Mouse (Mus musculus) gastrocnemius, adult 2 months (tissue): Measurements from ENCODE around the gene Ncl. TPM values are rescaled to one million over a fixed set of nuclear protein-coding genes. Genes with fewer than 3 reads are reported as not detected.

Experiments used
- DNase-seq: peaks from one replicate; pipeline ENCODE4 v3.0.0; 2022
- H3K27ac ChIP-seq: fragments of 200-600 bp; 2 replicates; pipeline ENCODE4 v1.8.1; 2022; ENCODE audit warnings: mild to moderate bottlenecking
- H3K4me3 ChIP-seq: fragments of 200-600 bp; 2 replicates; pipeline ENCODE4 v1.8.1; 2022; ENCODE audit warnings: mild to moderate bottlenecking, moderate library complexity
- CTCF ChIP-seq: fragments of 200-600 bp; IDR thresholded peaks from 2 replicates; pipeline ENCODE4 v1.8.1; 2022; ENCODE audit warnings: antibody characterized with exemption, mild to moderate bottlenecking, moderate library complexity
- intact Hi-C: fragments of 180-260 bp; cut with DNase I; formaldehyde crosslinking; loops from one replicate; pipeline ENCODE4 v1.15.1; 2025
- long read RNA-seq, 2 experiments: library from polyadenylated mRNA; stranded (forward); transcript quantifications; one replicate each; pipeline ENCODE4 v2.0.0; 2021
- total RNA-seq, 2 experiments: library from RNA; stranded (reverse); gene quantifications; 2 replicates each; pipeline ENCODE4 v1.2.3; 2021

Ncl gene
- total RNA-seq = 100 to 1,000 TPM; 102 to 105 TPM
- long read RNA-seq, experiment 1, full-length matches to known transcripts = 58 of 74 reads
- long read RNA-seq, experiment 1, partial matches to known transcripts = 11 of 74 reads
- long read RNA-seq, experiment 1, other reads (novel, unspliced or antisense) = 5 of 74 reads
- long read RNA-seq, experiment 2, full-length matches to known transcripts = 105 of 130 reads
- long read RNA-seq, experiment 2, partial matches to known transcripts = 19 of 130 reads
- long read RNA-seq, experiment 2, other reads (novel, unspliced or antisense) = 6 of 130 reads

DNA sequence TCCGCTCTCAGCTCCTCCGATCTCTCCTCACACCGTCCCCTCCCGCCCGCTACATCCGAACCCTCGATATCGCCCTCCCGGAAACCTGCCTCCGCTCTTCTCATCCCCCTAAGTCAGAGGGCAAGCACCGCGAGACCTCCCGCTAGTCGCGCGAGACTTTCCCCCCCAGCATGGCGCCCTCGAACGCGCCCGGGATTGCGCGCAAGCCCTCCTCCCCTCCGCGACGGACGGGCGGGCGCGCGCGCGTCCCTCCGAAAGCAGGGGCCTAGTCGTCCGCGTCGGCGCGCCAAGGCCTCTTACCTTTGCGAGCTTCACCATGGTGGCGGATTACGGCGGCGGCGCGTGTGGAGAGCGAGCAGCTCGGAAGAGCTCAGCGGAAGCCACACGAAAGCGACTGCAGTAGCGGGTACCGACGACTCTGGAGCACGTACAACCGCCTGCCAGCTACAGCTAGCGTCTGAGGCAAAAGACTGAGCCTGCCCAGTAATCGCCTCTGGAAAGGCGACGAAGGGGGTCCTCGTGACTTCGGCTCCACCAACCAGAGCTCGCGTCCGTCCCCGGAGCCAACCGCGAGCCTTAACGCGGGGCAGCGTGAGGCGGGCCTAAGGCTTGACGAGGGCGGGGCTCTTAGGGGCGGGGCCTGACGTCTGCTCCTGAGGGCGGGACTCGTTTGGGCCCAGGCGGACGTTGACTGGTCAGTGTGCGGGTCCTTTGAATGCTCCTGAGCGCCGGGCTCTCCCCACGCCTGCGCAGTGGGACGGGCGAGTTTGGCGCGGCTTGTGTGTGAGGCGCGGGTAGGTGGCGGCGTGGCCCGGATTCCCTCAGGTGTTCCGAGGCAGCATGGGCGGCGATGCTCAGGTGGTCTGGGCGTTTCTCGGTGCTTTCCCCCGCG is at the start of gene Ncl:
Gene Ncl, minus strand, starts transcription at position 495 of the 892 bp plus-strand sequence.
- H3K27ac ChIP-seq = peak within 1 kb of the TSS; percentile 99
- H3K4me3 ChIP-seq = peak within 1 kb of the TSS; percentile 94
- no peak for TF ChIP-seq CTCF
- intact Hi-C loops = loop anchor here (10.0 kb wide), 1 partner anchor 284 kb away; no protein-coding TSS in a partner anchor
- peak; percentile 99 for DNase-seq

DNA sequence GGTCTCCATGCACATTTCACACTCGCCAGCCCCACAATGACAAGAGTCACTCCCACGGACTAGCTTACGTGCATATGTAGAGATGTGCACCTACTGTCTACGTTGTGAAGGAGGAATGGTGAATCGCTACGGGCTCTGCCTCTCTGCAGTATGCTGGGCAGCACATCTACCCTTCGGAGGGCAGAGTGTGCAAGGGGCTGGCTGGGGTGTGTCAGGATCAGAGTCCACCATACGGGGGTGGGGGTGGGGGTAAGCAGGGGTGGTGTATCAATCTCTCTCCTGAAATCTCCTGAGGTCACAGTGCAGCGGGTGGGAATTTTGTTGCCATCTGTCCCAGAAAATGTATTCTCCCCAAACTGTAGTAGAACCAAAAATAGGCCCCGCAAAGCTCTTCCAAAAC is 49.3 kb upstream of the Ncl start:
- no peak for TF ChIP-seq CTCF
- intact Hi-C loops = no loop called here
- no peak for DNase-seq
- Histone ChIP-seq H3K27ac (no peak overlapping the region), H3K4me3 (no peak overlapping the region)

DNA sequence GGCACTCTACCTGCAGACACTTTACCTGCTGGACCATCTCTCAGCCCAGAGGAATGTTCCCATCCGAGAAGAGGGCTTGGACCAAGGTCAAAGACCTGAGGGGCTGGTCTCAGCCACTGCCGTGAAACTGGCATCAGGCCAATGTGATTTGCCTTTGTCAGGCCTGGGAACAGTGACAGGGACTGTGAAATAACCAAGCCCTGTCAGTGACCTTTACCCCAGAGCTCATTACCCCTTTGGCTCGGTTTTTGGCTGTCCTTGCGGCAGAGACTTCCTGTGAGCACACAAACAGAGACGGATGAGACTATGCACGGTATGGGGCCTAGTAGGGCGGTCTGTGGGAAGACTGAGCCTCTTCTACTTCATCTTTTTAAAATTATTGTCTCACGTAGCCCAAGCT is 47.7 kb upstream of the Ncl start:
- Histone ChIP-seq H3K4me3 (no peak overlapping the region), H3K27ac (peak overlapping the region; percentile 5; the same call in 1 of the 2 replicates)
- DNase-seq = no peak
- no peak for TF ChIP-seq CTCF
- intact Hi-C loops = no loop called here

DNA sequence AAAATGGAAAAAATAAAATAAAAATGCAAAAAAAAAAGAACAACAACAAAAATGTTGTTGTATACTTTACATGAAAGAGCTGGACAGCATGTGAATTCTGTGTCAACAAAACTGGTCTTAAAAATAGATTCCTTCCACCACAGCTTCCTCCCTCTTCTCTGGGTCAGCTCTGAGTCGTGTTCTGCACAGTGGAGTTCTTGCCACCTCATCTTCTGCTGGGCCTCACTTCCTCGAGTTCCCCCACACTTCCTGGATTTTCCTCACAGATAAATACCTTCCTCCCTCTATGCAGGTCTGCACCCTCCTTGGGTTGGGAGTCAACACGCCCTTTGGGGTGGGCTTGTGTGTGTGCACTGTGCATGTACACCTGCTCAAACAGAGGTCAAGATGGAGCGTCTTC is 47.1 kb upstream of the Ncl start:
- DNase-seq = no peak
- intact Hi-C loops = no loop called here
- H3K27ac ChIP-seq = no peak overlapping the region
- no peak for TF ChIP-seq CTCF
- no peak overlapping the region for H3K4me3 ChIP-seq

DNA sequence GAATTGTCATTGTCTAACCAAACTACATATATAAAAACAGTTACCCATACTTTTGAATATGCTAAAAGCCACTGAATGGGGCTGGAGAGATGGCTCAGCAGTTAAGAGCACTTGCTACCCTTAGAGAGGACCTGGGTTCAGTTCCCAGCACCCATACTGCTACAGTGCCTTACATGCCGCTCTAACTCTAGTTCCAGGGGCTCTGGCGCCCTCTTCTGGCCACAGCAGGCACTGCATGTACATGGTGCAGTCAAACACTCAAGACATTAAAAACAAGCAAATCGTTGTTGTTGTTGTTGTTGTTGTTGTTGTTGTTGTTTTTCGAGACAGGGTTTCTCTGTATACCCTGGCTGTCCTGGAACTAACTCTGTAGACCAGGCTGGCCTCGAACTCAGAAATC is 45.6 kb upstream of the Ncl start:
- intact Hi-C loops = no loop called here
- DNase-seq = no peak
- no peak overlapping the region for H3K27ac ChIP-seq
- TF ChIP-seq CTCF = peak; percentile 63
- H3K4me3 ChIP-seq = no peak overlapping the region

DNA sequence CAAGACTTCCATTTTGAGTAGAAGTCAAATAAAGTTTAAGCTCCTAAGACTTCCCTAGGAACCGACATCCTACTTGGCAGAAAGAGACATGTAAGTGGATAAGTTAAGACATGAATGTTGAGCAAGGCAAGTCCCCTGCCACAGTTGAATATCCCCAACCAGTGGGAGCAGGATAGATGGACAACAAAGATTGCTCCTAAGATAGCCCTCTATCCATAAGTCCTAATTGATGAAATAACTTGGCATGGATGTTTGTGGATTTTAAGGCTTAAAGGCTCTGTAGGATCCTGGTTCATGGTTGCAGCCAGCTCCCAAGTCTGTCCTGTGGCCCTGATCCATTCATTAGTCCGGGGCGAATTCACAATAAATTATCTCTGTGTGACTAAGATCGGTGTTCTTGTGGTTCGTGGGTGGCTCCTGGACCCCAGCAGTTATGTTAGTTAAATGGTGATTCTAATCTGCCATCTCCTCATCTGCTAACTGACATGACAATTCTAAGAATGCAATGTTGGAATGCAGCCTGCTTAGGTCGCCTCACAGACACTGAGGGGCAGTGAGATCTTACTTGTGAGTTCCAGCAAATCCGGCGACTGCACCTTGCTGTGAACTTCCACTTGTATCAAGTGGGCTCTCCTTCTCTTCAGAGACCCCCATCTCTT is 41.0 kb upstream of the Ncl start:
- intact Hi-C loops = no loop called here
- H3K27ac ChIP-seq = no peak overlapping the region
- no peak for DNase-seq
- H3K4me3 ChIP-seq = no peak overlapping the region
- no peak for TF ChIP-seq CTCF

DNA sequence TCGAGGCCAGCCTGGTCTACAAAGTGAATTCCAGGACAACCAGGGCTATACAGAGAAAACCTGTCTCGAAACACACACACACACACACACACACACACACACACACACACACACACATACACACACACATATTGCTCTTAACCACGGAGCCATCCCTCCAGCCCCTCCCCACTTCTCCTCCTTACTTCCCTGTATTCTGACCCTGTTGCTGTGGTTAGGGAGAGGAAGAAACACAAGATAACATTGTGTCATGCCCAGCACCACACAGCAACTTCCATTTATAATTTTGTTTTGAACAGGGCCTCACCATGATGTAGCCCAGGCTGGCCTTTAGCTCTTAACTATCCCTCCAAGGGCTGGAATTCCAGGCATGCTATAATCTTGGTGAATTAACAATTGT is 40.1 kb upstream of the Ncl start:
- Histone ChIP-seq H3K27ac (no peak overlapping the region), H3K4me3 (no peak overlapping the region)
- TF ChIP-seq CTCF = no peak
- DNase-seq = no peak
- intact Hi-C loops = no loop called here

DNA sequence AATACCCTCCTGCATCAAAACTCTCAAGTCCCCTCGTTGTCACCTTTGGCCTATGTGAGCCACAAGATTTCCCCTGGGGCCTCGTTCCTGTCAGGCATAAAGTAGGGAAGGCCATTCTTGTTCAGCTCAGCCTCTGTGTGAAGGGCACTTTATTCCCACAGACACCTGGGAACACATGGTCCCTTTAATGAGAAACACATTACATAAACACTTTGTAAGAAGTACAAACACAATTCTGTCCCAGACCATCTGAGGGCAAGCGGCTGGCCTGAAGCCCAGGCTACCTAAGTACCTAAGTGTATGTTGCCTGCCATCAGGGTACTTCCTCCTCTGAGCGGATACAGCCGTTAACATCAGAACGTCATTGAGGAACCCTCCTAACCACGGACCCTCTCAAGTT is 39.0 kb upstream of the Ncl start:
- Histone ChIP-seq H3K4me3 (no peak overlapping the region), H3K27ac (no peak overlapping the region)
- no peak for DNase-seq
- no peak for TF ChIP-seq CTCF
- intact Hi-C loops = no loop called here

DNA sequence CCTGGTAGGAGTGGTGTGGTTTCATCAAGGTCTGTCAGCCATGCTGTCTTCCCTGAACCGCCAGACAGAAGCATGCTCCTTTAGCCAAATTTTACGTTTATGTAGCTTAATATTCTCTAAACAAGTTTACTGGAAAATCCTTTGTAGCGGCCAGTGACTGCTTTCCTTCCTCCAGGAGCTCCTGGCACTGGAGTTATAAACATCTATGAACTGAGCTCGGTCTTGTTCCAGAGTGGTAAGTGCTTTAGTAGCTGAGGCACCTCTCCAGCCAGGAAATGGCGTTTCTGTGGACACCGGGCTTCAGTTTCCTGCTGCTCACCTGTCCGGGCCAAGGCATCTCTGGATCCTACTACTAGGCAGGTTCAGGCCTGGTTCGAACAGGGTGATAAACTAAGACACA is 38.4 kb upstream of the Ncl start:
- DNase-seq = no peak
- intact Hi-C loops = no loop called here
- no peak for TF ChIP-seq CTCF
- Histone ChIP-seq H3K27ac (no peak overlapping the region), H3K4me3 (no peak overlapping the region)

DNA sequence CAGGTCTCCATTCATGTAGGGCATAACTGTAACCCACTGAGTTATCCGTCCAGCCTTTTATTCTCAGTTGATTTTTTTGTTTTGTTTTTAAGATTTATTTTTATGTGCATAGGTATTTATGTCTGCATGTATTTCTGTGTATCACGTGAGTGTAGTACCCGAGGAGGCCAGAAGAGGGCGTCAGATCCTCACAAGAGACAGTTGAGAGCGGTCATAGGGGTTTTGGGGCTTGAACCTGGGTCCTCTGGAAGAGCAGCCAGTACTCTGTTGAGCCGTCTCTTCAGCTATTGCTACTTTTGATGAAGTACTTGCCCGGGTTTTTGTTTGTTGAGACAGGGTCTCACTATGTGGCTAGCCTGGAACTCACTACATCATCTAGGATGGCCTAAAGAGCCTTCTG is 36.7 kb upstream of the Ncl start:
- no peak overlapping the region for H3K27ac ChIP-seq
- TF ChIP-seq CTCF = peak; percentile 28; the same call in 1 of the 2 replicates
- intact Hi-C loops = no loop called here

DNA sequence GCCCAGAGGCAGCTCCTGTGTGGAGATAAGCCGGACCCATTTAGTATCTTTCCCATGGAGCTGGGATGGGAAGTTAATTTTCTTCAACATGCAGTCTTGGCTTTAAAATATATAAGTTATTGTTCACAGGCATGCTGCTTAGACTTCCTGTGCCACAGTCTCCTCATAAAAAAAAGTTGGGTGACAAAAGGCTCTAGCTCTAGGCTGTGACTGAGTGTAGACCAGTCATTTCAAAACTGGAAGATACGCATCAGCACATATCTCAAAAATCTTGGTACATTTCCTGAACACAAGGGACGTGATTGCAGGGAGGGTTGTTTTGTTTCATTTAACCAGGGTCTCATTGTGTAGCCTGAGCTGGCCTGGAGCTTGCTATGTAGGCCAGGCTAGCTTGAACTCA is 35.0 kb upstream of the Ncl start:
- intact Hi-C loops = no loop called here
- H3K27ac ChIP-seq = no peak overlapping the region
- no peak for TF ChIP-seq CTCF
- no peak for DNase-seq
- no peak overlapping the region for H3K4me3 ChIP-seq

More for the DNA sequence above, 36.7 kb upstream of the Ncl start:
- no peak for DNase-seq
- H3K4me3 ChIP-seq = no peak overlapping the region

DNA sequence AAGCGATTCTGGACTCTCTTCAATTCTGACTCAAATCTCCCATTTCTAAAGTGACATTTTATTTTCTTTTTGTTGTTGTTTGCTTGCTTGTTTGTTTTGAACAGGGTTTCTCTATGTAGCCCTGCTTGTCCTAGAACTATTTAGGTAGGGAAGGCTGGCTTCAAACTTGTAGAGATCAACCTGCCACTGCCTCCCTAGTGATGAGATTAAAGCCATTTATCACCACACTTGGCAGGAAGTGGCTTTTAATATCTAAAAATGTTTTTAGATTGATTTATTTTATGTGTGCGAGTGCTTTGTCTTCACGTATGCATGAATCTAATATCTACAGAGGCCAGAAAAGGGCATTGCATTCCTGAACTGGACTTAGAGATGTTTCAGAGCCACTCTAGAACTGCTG is 34.0 kb upstream of the Ncl start:
- intact Hi-C loops = no loop called here

DNA sequence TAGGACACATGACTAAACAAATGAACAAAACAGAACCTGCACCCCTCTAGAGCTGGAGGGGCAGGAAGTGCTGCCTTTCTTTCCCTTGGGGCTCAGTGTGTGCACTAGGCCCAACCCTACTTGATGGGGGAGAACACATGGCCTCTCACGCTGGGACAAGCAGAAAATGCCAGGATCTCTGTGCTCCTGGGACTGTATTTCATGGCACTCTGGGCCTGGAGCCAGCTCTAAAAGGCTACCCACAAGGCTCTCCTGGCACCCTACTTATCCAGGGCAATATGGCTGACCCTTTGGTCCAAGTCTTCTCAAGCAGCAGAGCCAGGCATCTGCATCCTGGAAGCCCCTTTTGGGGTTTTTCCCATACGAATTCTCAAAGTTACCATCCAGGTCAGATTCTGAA is 32.2 kb upstream of the Ncl start:
- TF ChIP-seq CTCF = no peak
- intact Hi-C loops = no loop called here
- Histone ChIP-seq H3K27ac (no peak overlapping the region), H3K4me3 (no peak overlapping the region)
- no peak for DNase-seq

More for the DNA sequence above, 34.0 kb upstream of the Ncl start:
- TF ChIP-seq CTCF = no peak
- Histone ChIP-seq H3K27ac (no peak overlapping the region), H3K4me3 (no peak overlapping the region)
- DNase-seq = no peak
